In genomic region chr8:120465710-120466109, GRCm38 (mm10) we compare ENCODE assay signal across 9 mouse cellular contexts.
DNase-seq lines count a peak whose midpoint lies in the region; ATAC-seq and TF ChIP-seq lines count a peak whose summit lies in the region.
"Had no signal": no experiment of that assay in that cellular context is flagged by ENCODE, and none has a peak within 500 bp of the region (broad histone marks: within the 10 kb centered on the region; RNA-seq: fewer than 3 reads in every experiment).

No protein-coding gene starts in this region.

- peak overlapping the region; percentile 28 for H3K4me2 ChIP-seq in heart, embryonic 13.5 days
- H3K4me2 ChIP-seq in forebrain, postnatal 0 days (ENCODE audit: low read depth), result no peak overlapping the region

- ATAC-seq in heart, embryonic 13.5 days (ENCODE audit: extremely low read depth, insufficient number of reproducible peaks, low FRiP score, low TSS enrichment), result peak; percentile 22; the same call in 1 of the 2 replicates
- peak; percentile 29 for ATAC-seq in Patski
- ATAC-seq in forebrain, postnatal 0 days, result peak; percentile 76
- ATAC-seq in inflammation-experienced regulatory T-cells, adult 6 months, result no peak

- intact Hi-C loops in heart, postnatal 14 days (cut with DNase I), result no loop called here

- no peak for DNase-seq in heart, postnatal 14 days
- no peak for DNase-seq in Patski (ENCODE audit: low read depth, low spot score)
- peak; percentile 86 for DNase-seq in forebrain, postnatal 0 days
- DNase-seq in layer of hippocampus, postnatal 14 days (ENCODE audit: low spot score in 2 of 2), result peak; percentile 70 to 87
- DNase-seq in right cerebral cortex, postnatal 14 days, result peak; percentile 67
- DNase-seq in spleen, postnatal 36 days (ENCODE audit: low spot score in 2 of 2), result no peak

- no peaks in the 10 kb centered on the region for H3K36me3 ChIP-seq in heart, embryonic 13.5 days
- no peaks in the 10 kb centered on the region for H3K36me3 ChIP-seq in forebrain, postnatal 0 days (ENCODE audit: insufficient read depth)

- H3K27ac ChIP-seq in heart, embryonic 13.5 days (replicated peaks), result peak overlapping the region; percentile 76
- H3K27ac ChIP-seq in forebrain, postnatal 0 days (ENCODE audit: low read depth, low read length), result no peak overlapping the region
- H3K27ac ChIP-seq: macrophage had no signal

- WGBS in heart, embryonic 13.5 days, result 7% methylated on average over 8 of the region's 8 CpGs
- WGBS in forebrain, postnatal 0 days, result 12% methylated on average over 8 of the region's 8 CpGs

- CTCF ChIA-PET in Patski (lab: Charles Lee), result no interaction called here

- POLR2A ChIA-PET in Patski (lab: Charles Lee), result no interaction called here

- in situ Hi-C loops in Patski (cut with MboI; ENCODE audit: low pct_unique_long_range_greater_than_20kb), result no loop called here

- no peak for TF ChIP-seq CTCF in Patski (IDR thresholded peaks at IDR 0.05)
- no peak for TF ChIP-seq CTCF in forebrain, postnatal 0 days (IDR thresholded peaks at IDR 0.05; ENCODE audit: low read depth)

- H3K27me3 ChIP-seq in heart, embryonic 13.5 days (replicated peaks), result peaks cover 20% of the 10 kb centered on the region
- H3K27me3 ChIP-seq in Patski, result no peaks in the 10 kb centered on the region
- no peaks in the 10 kb centered on the region for H3K27me3 ChIP-seq in forebrain, postnatal 0 days (ENCODE audit: insufficient read depth, low read length)

- peak overlapping the region; percentile 17 for H3K9ac ChIP-seq in heart, embryonic 13.5 days
- no peak overlapping the region for H3K9ac ChIP-seq in forebrain, postnatal 0 days

- H3K4me1 ChIP-seq in heart, embryonic 13.5 days, result peaks cover 53% of the 10 kb centered on the region
- no peaks in the 10 kb centered on the region for H3K4me1 ChIP-seq in forebrain, postnatal 0 days (ENCODE audit: insufficient read depth)

- H3K4me3 ChIP-seq in heart, embryonic 13.5 days, result no peak overlapping the region
- no peak overlapping the region for H3K4me3 ChIP-seq in forebrain, postnatal 0 days (ENCODE audit: low read depth, low read length)

- no peaks in the 10 kb centered on the region for H3K9me3 ChIP-seq in heart, embryonic 13.5 days
- no peaks in the 10 kb centered on the region for H3K9me3 ChIP-seq in forebrain, postnatal 0 days (ENCODE audit: low read length)

Comparison
In these comparisons a context has a peak if more than half of its experiments do, and no peak if none do; other contexts are left out.
1. DNase-seq: peak in forebrain, postnatal 0 days (single experiment), layer of hippocampus, postnatal 14 days (2 of 2) and right cerebral cortex, postnatal 14 days (single experiment); none in heart, postnatal 14 days (0 of 2), Patski (single experiment) and spleen, postnatal 36 days (0 of 2).